Mouse (Mus musculus) limb, embryonic 11.5 days (tissue): ENCODE measurements around the gene Peli2. TPM values are rescaled to one million over a fixed set of nuclear protein-coding genes. Genes with fewer than 3 reads are reported as not detected.

ENCODE experiments used
- ATAC-seq: fragments of 200-750 bp; cut with Nextera tagmentation; 2 replicates; pipeline ENCODE4 v1.8.0; 2017; ENCODE audit warnings: low read depth; ENCODE audit not compliant: insufficient number of reproducible peaks, low FRiP score, low TSS enrichment
- DNase-seq: peaks from one replicate; pipeline ENCODE4 v3.0.0-alpha.2; 2015; ENCODE audit warnings: low spot score
- H3K27ac ChIP-seq: fragments of 300-500 bp; sonication (generic); replicated peaks from 2 replicates; pipeline ENCODE4 v1.5.1; 2014; ENCODE audit warnings: low read depth, mild to moderate bottlenecking, low read length
- H3K27me3 ChIP-seq: fragments of 300-500 bp; sonication (generic); 2 replicates; pipeline ENCODE4 v1.6.1; 2014; ENCODE audit warnings: mild to moderate bottlenecking, low read length, mixed read lengths; ENCODE audit not compliant: control insufficient read depth, insufficient read depth
- H3K36me3 ChIP-seq: fragments of 300-500 bp; sonication (generic); 2 replicates; pipeline ENCODE4 v1.6.1; 2014; ENCODE audit warnings: mild to moderate bottlenecking, low read length, moderate library complexity, mixed read lengths; ENCODE audit not compliant: control insufficient read depth, insufficient read depth
- H3K4me1 ChIP-seq: fragments of 300-500 bp; sonication (generic); 2 replicates; pipeline ENCODE4 v1.6.1; 2014; ENCODE audit warnings: low read length, mixed read lengths; ENCODE audit not compliant: control insufficient read depth, insufficient read depth
- H3K4me2 ChIP-seq: fragments of 300-500 bp; sonication (generic); 2 replicates; pipeline ENCODE4 v1.6.1; 2014; ENCODE audit warnings: low read depth, mild to moderate bottlenecking, moderate library complexity; ENCODE audit not compliant: severe bottlenecking
- H3K4me3 ChIP-seq: fragments of 300-500 bp; sonication (generic); 2 replicates; pipeline ENCODE4 v1.5.1; 2014; ENCODE audit warnings: low read depth, low read length
- H3K9ac ChIP-seq: fragments of 300-500 bp; sonication (generic); 2 replicates; pipeline ENCODE4 v1.6.1; 2014; ENCODE audit warnings: mild to moderate bottlenecking, low read length
- H3K9me3 ChIP-seq: fragments of 300-500 bp; sonication (generic); 2 replicates; pipeline ENCODE4 v1.6.1; 2016; ENCODE audit warnings: low read length; ENCODE audit not compliant: control insufficient read depth
- WGBS: fragments of 180-500 bp; shearing (Covaris S2); extraction: QIAGEN DNeasy Blood & Tissue Kit; methylation state at CpG from one replicate; pipeline ENCODE4 v1.1.7; 2014; 5-methylcytosine and 5-hydroxymethylcytosine counted together
- polyA plus RNA-seq: library from polyadenylated mRNA; unstranded; fragments of >200 nt; fragmentation: Nextera tagmentation; extraction: Ambion mirVana; gene quantifications from 2 replicates; pipeline ENCODE4 v1.2.1, GENCODE M21; 2014

Gene Peli2
- polyA plus RNA-seq, 1 experiment from 2014 or later = 8.9 TPM

- H3K27me3 ChIP-seq = no peaks in the 10 kb centered on the region
- H3K27ac ChIP-seq = no peak overlapping the region
- peaks cover 8% of the 10 kb centered on the region; the same call in 1 of the 2 replicates for H3K4me1 ChIP-seq
- WGBS = 81% methylated on average over 10 of the region's 10 CpGs
- no peak overlapping the region for H3K9ac ChIP-seq
- no peaks in the 10 kb centered on the region for H3K9me3 ChIP-seq
- ATAC-seq (no peak), DNase-seq (no peak)
- no peak overlapping the region for H3K4me3 ChIP-seq
- no peak overlapping the region for H3K4me2 ChIP-seq
- H3K36me3 ChIP-seq = no peaks in the 10 kb centered on the region
These were observed 132.6 kb downstream of the Peli2 start for GRCm38 (mm10) chr14:48253183-48253582.

DNA sequence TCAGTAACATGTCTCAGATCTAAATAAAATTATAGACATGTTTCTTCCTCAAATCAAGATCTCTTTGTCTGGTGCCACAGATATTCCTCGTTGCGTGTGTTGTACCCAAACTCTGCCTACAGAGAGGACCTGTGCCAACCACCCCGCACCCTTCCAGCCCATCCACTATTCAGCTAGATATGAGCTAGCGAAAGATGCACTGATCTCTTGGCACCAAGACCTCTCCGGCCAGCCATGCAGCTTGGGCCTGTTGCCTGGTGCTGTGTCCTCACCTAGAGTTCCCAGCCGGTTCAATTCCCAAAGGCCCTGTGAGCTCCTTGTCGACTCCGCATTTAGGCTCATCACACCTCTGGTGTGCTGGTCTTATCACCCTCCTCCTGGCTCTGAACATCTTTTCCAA lies 134.1 kb downstream of the Peli2 start:
- WGBS = 95% methylated on average over 8 of the region's 8 CpGs

DNA sequence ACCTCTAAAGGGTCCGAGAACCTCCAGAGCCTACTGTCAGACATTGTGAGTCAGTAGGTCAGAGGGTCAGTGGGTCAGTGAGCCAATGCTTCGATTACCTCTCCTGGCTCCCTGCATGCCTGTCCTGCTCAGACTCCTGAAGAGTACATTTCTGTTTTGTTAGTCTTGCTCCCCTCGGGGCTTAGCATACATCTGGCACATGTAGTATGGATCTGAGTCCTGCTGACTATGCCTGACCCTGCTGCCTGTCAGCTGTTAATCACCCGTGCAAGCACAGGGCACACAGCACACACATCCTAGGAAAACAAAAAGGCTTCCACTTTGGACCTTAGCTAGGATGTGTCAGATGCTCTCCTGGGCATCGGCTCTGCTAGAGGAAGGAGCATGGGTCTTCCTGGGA lies 134.7 kb downstream of the Peli2 start:
- Histone ChIP-seq H3K9me3 (no peaks in the 10 kb centered on the region), H3K9ac (no peak overlapping the region), H3K27me3 (no peaks in the 10 kb centered on the region), H3K27ac (no peak overlapping the region; the same call in 1 of the 2 replicates), H3K4me3 (no peak overlapping the region), H3K4me1 (peaks cover 8% of the 10 kb centered on the region; the same call in 1 of the 2 replicates), H3K4me2 (no peak overlapping the region), H3K36me3 (no peaks in the 10 kb centered on the region)
- ATAC-seq (no peak), DNase-seq (no peak)
- 54% methylated on average over 5 of the region's 5 CpGs for WGBS

More for the DNA sequence above, 134.1 kb downstream of the Peli2 start:
- H3K9ac ChIP-seq = no peak overlapping the region
- no peak overlapping the region for H3K4me2 ChIP-seq
- ATAC-seq (no peak), DNase-seq (no peak)
- H3K4me1 ChIP-seq = peaks cover 8% of the 10 kb centered on the region; the same call in 1 of the 2 replicates
- no peak overlapping the region for H3K4me3 ChIP-seq
- no peaks in the 10 kb centered on the region for H3K9me3 ChIP-seq
- H3K36me3 ChIP-seq = no peaks in the 10 kb centered on the region
- H3K27me3 ChIP-seq = no peaks in the 10 kb centered on the region
- no peak overlapping the region for H3K27ac ChIP-seq

DNA sequence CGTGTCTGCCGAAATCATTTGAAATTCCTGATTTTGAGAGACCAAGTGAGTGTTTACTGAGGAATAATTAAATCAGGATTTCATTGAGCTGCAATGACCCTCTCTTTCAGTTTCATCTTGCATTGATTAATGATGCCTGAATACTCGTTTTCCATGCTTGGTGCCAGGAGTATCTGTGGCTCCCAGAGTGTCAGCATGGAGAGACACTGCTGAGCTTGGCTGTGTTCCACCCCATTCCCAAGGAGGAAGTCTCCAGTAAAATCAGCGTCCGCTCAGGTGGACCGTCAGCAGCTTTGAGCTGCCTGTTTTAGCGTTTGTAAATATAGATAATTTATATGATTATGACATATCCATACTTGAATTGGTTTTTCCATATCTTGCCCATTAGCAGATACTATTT lies 137.1 kb downstream of the Peli2 start:
- Histone ChIP-seq H3K27me3 (no peaks in the 10 kb centered on the region), H3K4me1 (peaks cover 8% of the 10 kb centered on the region; the same call in 1 of the 2 replicates), H3K4me3 (no peak overlapping the region), H3K9ac (no peak overlapping the region), H3K27ac (no peak overlapping the region), H3K9me3 (no peaks in the 10 kb centered on the region), H3K36me3 (no peaks in the 10 kb centered on the region), H3K4me2 (no peak overlapping the region)
- no peak for DNase-seq
- no peak for ATAC-seq
- WGBS = 78% methylated on average over 7 of the region's 7 CpGs

DNA sequence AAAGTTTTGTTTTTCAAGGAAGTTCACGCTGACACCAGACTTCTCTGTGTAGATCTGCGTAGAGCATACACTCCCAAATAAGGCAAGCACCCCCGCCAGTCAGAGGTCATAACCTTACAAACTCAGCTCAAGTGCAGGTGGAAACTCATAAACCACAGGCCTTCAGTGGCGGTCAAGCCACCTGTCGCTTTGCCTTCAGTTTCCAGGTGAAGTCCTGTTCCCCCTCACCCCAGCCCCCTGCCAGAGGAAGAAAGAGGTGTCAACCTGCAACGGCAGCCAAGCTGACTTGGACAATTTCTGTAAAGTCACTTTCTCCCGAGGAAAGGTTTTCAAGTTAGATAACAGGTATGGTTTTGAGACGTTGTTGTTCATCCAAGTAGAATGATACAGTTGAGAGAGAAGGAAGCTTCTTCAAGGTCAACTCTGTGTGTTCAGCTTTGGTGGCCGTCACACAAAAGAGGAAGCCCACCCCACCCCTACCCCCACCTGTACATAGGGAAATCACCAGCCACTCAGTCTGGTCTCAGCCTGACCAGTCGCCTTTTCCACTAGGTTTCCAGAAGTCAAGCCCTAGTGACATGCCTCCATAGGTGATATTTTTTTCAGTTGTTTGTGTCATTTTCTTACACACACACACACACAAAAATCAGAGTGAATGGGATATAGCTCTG lies 138.2 kb downstream of the Peli2 start:
- no peaks in the 10 kb centered on the region; the same call in 1 of the 2 replicates for H3K9me3 ChIP-seq
- H3K4me3 ChIP-seq = no peak overlapping the region
- WGBS = 71% methylated on average over 10 of the region's 10 CpGs
- DNase-seq = no peak
- H3K4me1 ChIP-seq = peaks cover 8% of the 10 kb centered on the region; the same call in 1 of the 2 replicates
- no peak overlapping the region for H3K4me2 ChIP-seq
- ATAC-seq = no peak
- no peak overlapping the region for H3K27ac ChIP-seq
- no peaks in the 10 kb centered on the region for H3K36me3 ChIP-seq
- no peak overlapping the region for H3K9ac ChIP-seq
- H3K27me3 ChIP-seq = no peaks in the 10 kb centered on the region

GRCm38 (mm10) chr14:48263146-48263545 lies 142.5 kb downstream of the Peli2 start:
- ATAC-seq = no peak
- H3K9me3 ChIP-seq = no peaks in the 10 kb centered on the region; the same call in 1 of the 2 replicates
- H3K9ac ChIP-seq = no peak overlapping the region
- no peaks in the 10 kb centered on the region for H3K4me1 ChIP-seq
- H3K27ac ChIP-seq = no peak overlapping the region
- H3K27me3 ChIP-seq = no peaks in the 10 kb centered on the region
- no peak overlapping the region for H3K4me3 ChIP-seq
- H3K4me2 ChIP-seq = no peak overlapping the region
- H3K36me3 ChIP-seq = no peaks in the 10 kb centered on the region
- 93% methylated on average over 4 of the region's 4 CpGs for WGBS
- no peak for DNase-seq

- Histone ChIP-seq H3K27ac (no peak overlapping the region), H3K27me3 (no peaks in the 10 kb centered on the region), H3K9me3 (no peaks in the 10 kb centered on the region; the same call in 1 of the 2 replicates), H3K4me3 (no peak overlapping the region), H3K9ac (no peak overlapping the region), H3K4me1 (no peaks in the 10 kb centered on the region), H3K4me2 (no peak overlapping the region), H3K36me3 (no peaks in the 10 kb centered on the region)
- WGBS = 86% methylated on average over 6 of the region's 6 CpGs
- no peak for ATAC-seq
- DNase-seq = no peak
These were observed 146.1 kb downstream of the Peli2 start for GRCm38 (mm10) chr14:48266710-48267109.

DNA sequence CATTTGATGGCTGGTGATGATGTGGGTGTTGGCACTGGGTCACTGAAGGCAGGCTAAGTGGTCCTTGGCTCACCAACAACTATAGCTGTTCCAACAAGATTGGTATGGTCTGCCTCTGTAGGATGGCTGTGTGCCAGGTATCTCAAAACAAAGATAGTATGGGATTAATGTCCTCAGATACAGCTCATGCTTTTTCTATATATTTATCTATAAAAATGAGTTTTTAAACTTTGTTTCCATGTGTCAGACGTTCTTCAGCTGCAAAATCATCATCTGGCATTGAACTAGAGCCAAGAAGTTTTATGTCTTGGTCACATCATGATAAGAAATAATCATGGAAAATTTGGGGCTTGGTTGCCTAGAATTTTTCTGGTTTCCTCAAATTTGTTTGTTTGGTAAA lies 157.7 kb downstream of the Peli2 start:
- 80% methylated on average over 1 of the region's 1 CpGs for WGBS
- H3K4me3 ChIP-seq = no peak overlapping the region
- no peaks in the 10 kb centered on the region for H3K36me3 ChIP-seq
- H3K4me1 ChIP-seq = no peaks in the 10 kb centered on the region
- no peak overlapping the region for H3K9ac ChIP-seq
- no peak overlapping the region for H3K4me2 ChIP-seq
- H3K27me3 ChIP-seq = no peaks in the 10 kb centered on the region
- DNase-seq (no peak), ATAC-seq (no peak)
- no peaks in the 10 kb centered on the region for H3K9me3 ChIP-seq
- no peak overlapping the region for H3K27ac ChIP-seq

GRCm38 (mm10) chr14:48286949-48287348 lies 166.3 kb downstream of the Peli2 start:
- H3K27ac ChIP-seq = no peak overlapping the region
- H3K9ac ChIP-seq = no peak overlapping the region
- no peak for DNase-seq
- no peaks in the 10 kb centered on the region for H3K36me3 ChIP-seq
- H3K9me3 ChIP-seq = no peaks in the 10 kb centered on the region
- no peak for ATAC-seq
- H3K27me3 ChIP-seq = no peaks in the 10 kb centered on the region
- WGBS = 81% methylated on average over 5 of the region's 5 CpGs
- no peak overlapping the region for H3K4me3 ChIP-seq
- no peak overlapping the region for H3K4me2 ChIP-seq
- no peaks in the 10 kb centered on the region for H3K4me1 ChIP-seq
